Mouse (Mus musculus): ENCODE results near the gene Fam240b. TPM values are rescaled to one million over a fixed set of nuclear protein-coding genes. Genes with fewer than 3 reads are reported as not detected.

Gene Fam240b
- polyA plus RNA-seq, 1 experiment from 2014 or later, result not detected

Other genes with a start within 250 kb of the Fam240b start
- 8.6 and 8.7 TPM in 2 replicates for gene Cdc14b, start 222.5 kb downstream of the Fam240b start, polyA plus RNA-seq (2015; fragmentation: Nextera tagmentation; extraction: Ambion mirVana)
- gene Aaed1, start 185.1 kb downstream of the Fam240b start, polyA plus RNA-seq (2015; fragmentation: Nextera tagmentation; extraction: Ambion mirVana), result 60.9 and 62.4 TPM in 2 replicates
- 175 and 210 TPM in 2 replicates for gene Ctsl, start 126.9 kb downstream of the Fam240b start, polyA plus RNA-seq (2015; fragmentation: Nextera tagmentation; extraction: Ambion mirVana)
- 8.8 and 11.1 TPM in 2 replicates for gene Cdk20, start 65.5 kb downstream of the Fam240b start, polyA plus RNA-seq (2015; fragmentation: Nextera tagmentation; extraction: Ambion mirVana)